ENCODE assay signal across 8 mouse cellular contexts in the genomic region with DNA sequence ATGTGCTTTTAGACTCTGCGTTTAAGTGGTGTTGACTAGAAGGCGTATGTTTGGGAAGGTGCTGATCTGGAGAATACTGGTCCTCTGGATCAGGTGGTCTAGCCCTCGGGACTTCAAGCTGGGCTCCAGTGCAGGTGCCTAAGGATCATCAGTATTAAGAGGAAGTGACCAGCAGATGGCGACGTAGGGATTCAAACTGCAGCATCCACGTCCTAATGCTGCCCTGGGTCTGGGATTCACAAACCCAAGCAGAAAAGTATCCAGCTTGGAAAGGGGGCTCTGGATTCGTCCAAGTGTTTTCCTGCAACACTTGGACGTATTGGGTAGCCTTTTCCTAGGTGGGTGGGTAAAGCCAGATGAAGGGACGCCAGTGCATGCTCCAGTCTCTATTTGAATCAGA.
DNase-seq lines count a peak whose midpoint lies in the region; ATAC-seq lines count a peak whose summit lies in the region.

No protein-coding gene starts in this region.

- peak; percentile 9 for DNase-seq in 3134 (ENCODE audit: extremely low read depth, insufficient read length, low spot score)
- DNase-seq in adipocyte (ENCODE audit: low spot score): peak; percentile 82
- peak; percentile 37 to 67 for DNase-seq in cerebellum, postnatal 4 days (ENCODE audit: low spot score in 2 of 2)
- DNase-seq in gastrocnemius, postnatal 14 days: peak; percentile 26
- peak; percentile 48 for DNase-seq in kidney, adult 9 months
- DNase-seq in spleen, postnatal 36 days (ENCODE audit: low spot score in 2 of 2): no peak

- peak; percentile 69 for ATAC-seq in limb, embryonic 13.5 days (ENCODE audit: low FRiP score, low read depth)
- ATAC-seq in neural tube, embryonic 13.5 days (ENCODE audit: low read depth): peak; percentile 83

- WGBS in limb, embryonic 13.5 days: 14% methylated on average over 9 of the region's 9 CpGs
- WGBS in neural tube, embryonic 13.5 days: 14% methylated on average over 9 of the region's 9 CpGs

- H3K27ac ChIP-seq in limb, embryonic 13.5 days: no peak overlapping the region
- 0 out of 2 replicates have a peak overlapping the region, but pooled peaks have one; percentile 28 for H3K27ac ChIP-seq in neural tube, embryonic 13.5 days (replicated peaks)

- no peaks in the 10 kb centered on the region for H3K9me3 ChIP-seq in limb, embryonic 13.5 days
- H3K9me3 ChIP-seq in neural tube, embryonic 13.5 days: no peaks in the 10 kb centered on the region

- H3K36me3 ChIP-seq in limb, embryonic 13.5 days: no peaks in the 10 kb centered on the region
- H3K36me3 ChIP-seq in neural tube, embryonic 13.5 days: no peaks in the 10 kb centered on the region

- H3K4me2 ChIP-seq in limb, embryonic 13.5 days (replicated peaks): no peak overlapping the region
- H3K4me2 ChIP-seq in neural tube, embryonic 13.5 days: no peak overlapping the region

- intact Hi-C loops in gastrocnemius, postnatal 14 days (cut with DNase I; ENCODE audit: low total_unique reads): no loop called here

- H3K9ac ChIP-seq in limb, embryonic 13.5 days: no peak overlapping the region
- H3K9ac ChIP-seq in neural tube, embryonic 13.5 days: 0 out of 2 replicates have a peak overlapping the region, but pooled peaks have one; percentile 26

- no peaks in the 10 kb centered on the region for H3K27me3 ChIP-seq in limb, embryonic 13.5 days
- H3K27me3 ChIP-seq in neural tube, embryonic 13.5 days: no peaks in the 10 kb centered on the region

- no peak overlapping the region for H3K4me3 ChIP-seq in limb, embryonic 13.5 days
- no peak overlapping the region for H3K4me3 ChIP-seq in neural tube, embryonic 13.5 days

- 0 out of 2 replicates have a peak, but pooled peaks cover 3% of the 10 kb centered on the region for H3K4me1 ChIP-seq in limb, embryonic 13.5 days
- H3K4me1 ChIP-seq in neural tube, embryonic 13.5 days (replicated peaks): peaks cover 23% of the 10 kb centered on the region; the same call in 1 of the 2 replicates

Comparison
In these comparisons a context has a peak if more than half of its experiments do, and no peak if none do; other contexts are left out.
1. DNase-seq: peak in 3134 (single experiment), adipocyte (single experiment), cerebellum, postnatal 4 days (2 of 2), gastrocnemius, postnatal 14 days (single experiment) and kidney, adult 9 months (single experiment); none in spleen, postnatal 36 days (0 of 2).